Mouse (Mus musculus) left cerebral cortex, adult 11 months (tissue): ENCODE measurements at regions not wholly inside any gene's neighbourhood (a gene's known extent, or its start where the extent isn't known, plus 50 kb on each side); places are given as distances from the start of the nearest gene placed in this dataset.

Experiments used
- DNase-seq: peaks from one replicate; pipeline ENCODE4 v3.0.0; 2022; ENCODE audit warnings: low spot score

DNA sequence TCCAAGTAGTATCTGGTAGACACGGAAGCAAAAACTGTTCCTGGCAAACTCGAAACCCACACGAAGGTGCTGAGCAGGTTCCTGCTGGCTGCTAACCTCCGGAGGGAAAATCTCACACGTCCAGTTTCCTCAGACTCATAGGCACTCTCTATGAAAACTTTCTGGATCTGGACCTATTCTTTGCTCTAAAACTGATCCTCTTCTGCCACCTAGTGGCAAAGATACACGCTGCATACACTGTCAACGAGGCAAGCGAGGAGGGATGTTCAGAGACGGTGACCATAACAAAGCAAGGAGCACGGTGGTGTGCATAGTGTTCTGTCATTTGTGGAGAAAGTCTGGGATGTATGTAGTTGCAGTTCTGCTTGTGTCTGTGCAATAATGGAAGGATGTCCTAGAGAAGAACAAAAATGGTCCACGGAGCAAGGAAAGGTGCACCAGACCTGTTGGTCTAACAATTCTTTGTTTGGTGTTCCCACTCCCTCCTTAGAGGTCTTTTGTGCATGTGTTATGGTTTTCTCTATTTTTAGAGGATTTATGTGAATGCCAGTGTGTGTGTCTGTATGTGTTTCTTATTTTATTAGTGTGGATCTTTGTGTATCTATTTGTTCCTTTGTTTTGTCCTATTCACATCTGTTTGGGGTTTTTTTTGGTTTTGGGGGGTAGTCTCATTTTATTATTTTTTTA lies 57.0 kb upstream of the Siglech start:
- peak; percentile 51 for DNase-seq
